Mouse (Mus musculus): ENCODE data around the gene Gm21983. TPM values are rescaled to one million over a fixed set of nuclear protein-coding genes. Genes with fewer than 3 reads are reported as not detected.

The Gm21983 gene
- total RNA-seq, 1 experiment from 2014 or later, result not detected

GRCm38 (mm10) chr7:27193731-27194130, 12.8 kb upstream of the Gm21983 start:
- no peak for ATAC-seq (replicated peaks in 1 of 2; ENCODE audit: insufficient read depth in 1 of 2, low FRiP score in 2 of 2, low TSS enrichment in 1 of 2, low read depth in 1 of 2, poor library complexity in 2 of 2, severe bottlenecking in 2 of 2)

DNA sequence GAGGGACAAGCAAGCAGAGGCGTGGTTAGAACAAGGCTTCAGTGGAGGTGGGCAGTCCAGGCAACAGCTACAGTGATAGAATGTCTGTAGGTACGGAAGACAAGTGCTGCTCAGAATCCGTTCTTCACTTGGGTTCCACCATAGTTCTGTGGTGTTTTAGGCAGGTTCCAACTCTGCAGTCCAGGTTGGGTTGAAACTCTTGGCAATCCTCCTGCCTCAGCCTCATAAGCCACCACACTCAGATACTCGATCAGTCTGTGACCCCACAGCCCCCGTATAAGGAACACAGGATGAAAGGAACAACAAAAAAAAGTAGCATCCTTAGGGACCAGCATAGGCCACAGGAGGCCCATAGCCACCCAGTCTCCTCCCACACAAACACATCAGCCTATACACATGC, 11.5 kb upstream of the Gm21983 start:
- no peak for ATAC-seq (replicated peaks in 1 of 2; ENCODE audit: insufficient read depth in 1 of 2, low FRiP score in 2 of 2, low TSS enrichment in 1 of 2, low read depth in 1 of 2, poor library complexity in 2 of 2, severe bottlenecking in 2 of 2)

DNA sequence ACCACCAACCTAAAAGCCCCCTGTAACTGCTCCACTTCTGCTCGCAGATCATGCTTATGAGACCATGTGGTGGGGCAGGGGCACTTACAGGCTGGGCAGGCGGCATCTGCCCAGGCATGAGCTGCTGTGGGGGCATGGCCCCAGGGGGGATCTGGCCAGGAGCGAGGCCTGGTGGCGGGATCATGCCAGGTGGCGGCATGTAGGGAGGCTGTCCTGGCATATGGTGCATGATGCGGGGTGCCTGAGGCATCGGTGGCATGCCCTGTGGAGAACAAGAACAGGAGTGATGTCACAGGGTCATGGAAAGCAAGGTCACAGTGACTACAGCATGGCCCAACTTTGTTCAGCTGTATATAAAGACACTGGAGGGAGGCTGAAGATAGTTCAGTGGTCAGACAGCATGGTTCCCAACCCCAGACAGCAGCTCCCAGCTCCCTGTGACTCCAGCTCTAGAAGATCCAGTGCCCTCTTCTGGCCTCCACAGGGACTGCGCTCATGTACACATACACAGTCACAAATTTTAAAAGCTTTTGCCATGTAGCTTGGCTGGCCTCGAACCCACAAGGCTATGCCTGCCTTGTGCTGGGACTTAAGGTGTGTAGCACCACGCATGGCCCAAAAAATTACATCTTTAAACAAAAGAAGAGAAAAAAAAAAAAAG, 8.5 kb upstream of the Gm21983 start:
- ATAC-seq (replicated peaks in 1 of 2; ENCODE audit: insufficient read depth in 1 of 2, low FRiP score in 2 of 2, low TSS enrichment in 1 of 2, low read depth in 1 of 2, poor library complexity in 2 of 2, severe bottlenecking in 2 of 2), result no peak

DNA sequence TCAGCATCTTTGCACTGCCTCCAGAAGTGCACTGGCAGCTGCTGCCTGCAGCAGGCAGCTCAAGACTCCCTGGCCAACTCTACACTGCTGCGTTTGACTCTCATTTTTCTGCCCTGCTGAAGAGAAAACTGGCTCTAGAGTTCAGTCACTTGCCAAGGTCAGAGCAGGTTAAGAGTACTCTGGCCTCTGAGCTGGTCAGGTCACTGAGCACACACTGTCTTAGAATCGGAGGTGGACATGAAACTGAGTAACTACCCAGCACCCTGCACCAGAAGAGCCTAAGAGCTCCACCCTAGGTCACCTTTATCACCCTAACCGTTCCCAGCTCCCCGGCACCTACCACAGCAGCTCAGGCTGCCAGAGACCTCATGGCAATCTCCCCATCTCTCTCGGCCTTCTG, 5.1 kb upstream of the Gm21983 start:
- no peak for ATAC-seq (replicated peaks in 1 of 2; ENCODE audit: insufficient read depth in 1 of 2, low FRiP score in 2 of 2, low TSS enrichment in 1 of 2, low read depth in 1 of 2, poor library complexity in 2 of 2, severe bottlenecking in 2 of 2)

- peak; percentile 64 to 73; a peak in 3 of 4 replicates for ATAC-seq (replicated peaks in 1 of 2; ENCODE audit: insufficient read depth in 1 of 2, low FRiP score in 2 of 2, low TSS enrichment in 1 of 2, low read depth in 1 of 2, poor library complexity in 2 of 2, severe bottlenecking in 2 of 2)
These were observed 4.1 kb upstream of the Gm21983 start for GRCm38 (mm10) chr7:27184964-27185363.

- ATAC-seq (replicated peaks in 1 of 2; ENCODE audit: insufficient read depth in 1 of 2, low FRiP score in 2 of 2, low TSS enrichment in 1 of 2, low read depth in 1 of 2, poor library complexity in 2 of 2, severe bottlenecking in 2 of 2), result no peak
These were observed 1.6 kb upstream of the Gm21983 start for GRCm38 (mm10) chr7:27182498-27182897.

DNA sequence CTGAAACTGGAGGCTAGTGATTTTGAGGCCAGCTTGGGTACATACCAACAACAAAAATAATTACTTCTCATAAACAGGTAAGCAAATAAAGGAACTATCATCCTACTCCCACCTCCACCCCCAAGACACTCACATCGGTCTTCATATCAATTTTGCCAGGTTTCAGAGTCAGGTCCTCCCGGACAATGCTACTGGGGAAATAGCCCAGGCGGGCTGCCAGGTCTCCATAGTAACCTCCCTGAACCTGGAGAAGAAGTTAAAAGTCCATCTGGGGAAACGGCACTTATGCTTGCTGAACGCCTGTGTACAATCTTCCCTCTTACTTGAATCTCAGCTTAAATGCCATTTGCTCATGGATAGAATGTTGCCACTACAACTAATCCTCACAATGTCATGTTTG, 850 bp downstream of the Gm21983 start:
- ATAC-seq (replicated peaks in 1 of 2; ENCODE audit: insufficient read depth in 1 of 2, low FRiP score in 2 of 2, low TSS enrichment in 1 of 2, low read depth in 1 of 2, poor library complexity in 2 of 2, severe bottlenecking in 2 of 2), result no peak

DNA sequence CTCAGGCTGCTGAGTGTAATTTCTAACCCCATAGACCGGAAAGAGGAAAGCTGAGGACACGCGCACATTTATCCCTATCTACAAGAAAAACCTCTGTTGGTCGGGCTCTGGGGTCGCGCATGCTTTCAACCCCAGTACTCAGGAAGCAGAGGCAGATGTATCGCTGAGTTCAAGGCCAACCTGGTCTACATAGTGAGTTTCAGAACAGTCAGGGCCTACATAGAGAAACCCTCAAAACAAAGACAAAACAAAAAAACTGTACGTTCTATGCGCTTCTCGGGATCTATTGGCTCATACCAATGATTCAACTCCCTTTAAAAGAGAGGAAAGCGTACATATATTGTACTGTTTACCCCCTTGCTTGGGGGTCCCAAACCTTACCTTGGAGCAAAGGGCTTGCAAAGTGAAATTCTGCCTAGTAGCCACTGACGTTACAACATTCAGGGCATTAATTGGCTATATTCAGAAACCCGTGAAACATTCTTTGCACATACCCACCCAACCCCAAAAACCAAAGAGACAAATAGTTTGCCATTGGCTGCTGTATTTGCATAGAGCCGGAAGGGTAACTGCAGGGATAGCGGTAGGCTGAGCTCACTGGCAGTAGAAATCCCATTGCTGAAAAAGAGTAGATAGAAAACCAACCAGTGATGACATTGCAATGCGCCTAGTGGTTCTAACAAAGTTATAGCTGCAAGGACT, 1.5 kb downstream of the Gm21983 start:
- ATAC-seq (replicated peaks in 1 of 2; ENCODE audit: insufficient read depth in 1 of 2, low FRiP score in 2 of 2, low TSS enrichment in 1 of 2, low read depth in 1 of 2, poor library complexity in 2 of 2, severe bottlenecking in 2 of 2), result 0 out of 4 replicates have a peak, but pooled peaks of 1 of the 2 experiments have one; percentile 0

- ATAC-seq (replicated peaks in 1 of 2; ENCODE audit: insufficient read depth in 1 of 2, low FRiP score in 2 of 2, low TSS enrichment in 1 of 2, low read depth in 1 of 2, poor library complexity in 2 of 2, severe bottlenecking in 2 of 2), result peak; percentile 96 to 97
These were observed 2.3 kb downstream of the Gm21983 start, which contains the start of gene Rab4b for GRCm38 (mm10) chr7:27178324-27179216. Rab4b (minus strand) TSS chr7:27178896.

GRCm38 (mm10) chr7:27177942-27178323, 3.0 kb downstream of the Gm21983 start:
- ATAC-seq (replicated peaks in 1 of 2; ENCODE audit: insufficient read depth in 1 of 2, low FRiP score in 2 of 2, low TSS enrichment in 1 of 2, low read depth in 1 of 2, poor library complexity in 2 of 2, severe bottlenecking in 2 of 2), result 0 out of 4 replicates have a peak, but pooled peaks of 1 of the 2 experiments have one; percentile 1

GRCm38 (mm10) chr7:27174896-27175295, 6.0 kb downstream of the Gm21983 start:
- no peak for ATAC-seq (replicated peaks in 1 of 2; ENCODE audit: insufficient read depth in 1 of 2, low FRiP score in 2 of 2, low TSS enrichment in 1 of 2, low read depth in 1 of 2, poor library complexity in 2 of 2, severe bottlenecking in 2 of 2)

DNA sequence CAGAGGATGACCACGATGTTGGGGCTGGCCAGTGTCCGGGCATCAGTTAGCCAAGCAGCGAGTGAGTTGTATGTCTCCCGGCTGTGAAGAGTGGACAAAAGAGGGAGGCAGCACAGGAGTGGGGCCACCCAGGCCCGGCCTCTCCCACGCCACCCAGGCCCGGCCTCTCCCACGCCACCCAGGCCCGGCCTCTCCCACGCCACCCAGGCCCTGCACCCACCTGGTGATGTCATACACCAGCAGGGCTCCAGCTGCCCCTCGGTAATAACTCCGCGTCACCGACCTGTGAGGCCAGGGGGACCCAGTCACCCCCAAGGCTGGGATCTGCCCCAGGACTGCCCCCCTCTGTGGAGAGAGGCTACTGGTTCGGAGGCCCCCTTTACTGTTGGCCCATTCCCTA, 6.4 kb downstream of the Gm21983 start:
- ATAC-seq (replicated peaks in 1 of 2; ENCODE audit: insufficient read depth in 1 of 2, low FRiP score in 2 of 2, low TSS enrichment in 1 of 2, low read depth in 1 of 2, poor library complexity in 2 of 2, severe bottlenecking in 2 of 2), result no peak

GRCm38 (mm10) chr7:27170981-27171380, 9.9 kb downstream of the Gm21983 start:
- no peak for ATAC-seq (replicated peaks in 1 of 2; ENCODE audit: insufficient read depth in 1 of 2, low FRiP score in 2 of 2, low TSS enrichment in 1 of 2, low read depth in 1 of 2, poor library complexity in 2 of 2, severe bottlenecking in 2 of 2)

GRCm38 (mm10) chr7:27168371-27168770, 12.5 kb downstream of the Gm21983 start:
- no peak for ATAC-seq (replicated peaks in 1 of 2; ENCODE audit: insufficient read depth in 1 of 2, low FRiP score in 2 of 2, low TSS enrichment in 1 of 2, low read depth in 1 of 2, poor library complexity in 2 of 2, severe bottlenecking in 2 of 2)

- no peak; a peak in 1 of 4 replicates for ATAC-seq (replicated peaks in 1 of 2; ENCODE audit: insufficient read depth in 1 of 2, low FRiP score in 2 of 2, low TSS enrichment in 1 of 2, low read depth in 1 of 2, poor library complexity in 2 of 2, severe bottlenecking in 2 of 2)
These were observed 13.3 kb downstream of the Gm21983 start for GRCm38 (mm10) chr7:27167475-27168094.

DNA sequence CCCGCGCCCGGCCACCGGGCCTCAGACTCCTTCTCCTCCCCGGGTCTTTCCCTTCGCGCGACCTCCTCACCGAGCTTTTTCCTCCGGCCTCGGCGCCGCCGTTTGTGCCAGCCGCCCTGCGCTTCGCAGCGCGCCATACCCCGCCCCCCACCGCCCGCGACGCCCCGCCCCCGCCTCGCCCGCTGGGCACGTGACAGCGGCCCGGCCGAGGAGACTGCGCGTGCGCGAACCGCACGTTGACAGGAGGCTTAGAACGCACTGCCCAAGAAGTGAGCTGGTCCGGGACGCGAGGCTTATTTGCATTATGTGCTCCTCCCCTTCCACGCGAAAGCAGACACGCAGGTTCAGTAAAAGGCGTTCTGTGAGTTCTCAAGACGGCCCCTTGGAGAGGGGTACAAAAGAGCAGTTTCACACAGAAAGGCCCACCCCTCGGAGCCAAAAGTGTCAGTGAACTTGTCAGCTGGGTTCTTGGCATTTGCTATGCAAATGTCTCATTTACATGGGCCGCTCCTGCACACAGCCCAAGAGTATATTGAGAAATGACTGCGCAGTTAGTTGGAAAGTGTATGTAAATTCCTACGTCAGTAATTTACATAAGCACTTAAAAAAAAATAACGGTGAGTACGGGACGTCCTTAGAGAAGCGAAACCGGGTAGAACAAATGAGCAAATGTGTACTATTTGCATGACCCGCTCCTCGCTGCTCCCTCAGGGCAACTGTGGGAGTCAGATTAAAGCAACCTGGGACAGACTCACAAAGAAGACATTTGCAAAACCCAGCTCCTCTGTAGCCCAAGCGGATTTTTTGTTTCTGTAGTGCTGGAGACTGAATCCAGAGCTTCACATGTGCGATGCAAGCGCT, 14.0 kb downstream of the Gm21983 start, which contains the start of gene Egln2:
Gene Egln2, minus strand, starts transcription at position 189 of the 861 bp plus-strand sequence.
- peak; percentile 78 to 84 for ATAC-seq (replicated peaks in 1 of 2; ENCODE audit: insufficient read depth in 1 of 2, low FRiP score in 2 of 2, low TSS enrichment in 1 of 2, low read depth in 1 of 2, poor library complexity in 2 of 2, severe bottlenecking in 2 of 2)

Data from hematopoietic stem cell, adult 5-6 weeks (primary cell).